Mouse (Mus musculus): ENCODE data around the gene Tmem151a.

DNA sequence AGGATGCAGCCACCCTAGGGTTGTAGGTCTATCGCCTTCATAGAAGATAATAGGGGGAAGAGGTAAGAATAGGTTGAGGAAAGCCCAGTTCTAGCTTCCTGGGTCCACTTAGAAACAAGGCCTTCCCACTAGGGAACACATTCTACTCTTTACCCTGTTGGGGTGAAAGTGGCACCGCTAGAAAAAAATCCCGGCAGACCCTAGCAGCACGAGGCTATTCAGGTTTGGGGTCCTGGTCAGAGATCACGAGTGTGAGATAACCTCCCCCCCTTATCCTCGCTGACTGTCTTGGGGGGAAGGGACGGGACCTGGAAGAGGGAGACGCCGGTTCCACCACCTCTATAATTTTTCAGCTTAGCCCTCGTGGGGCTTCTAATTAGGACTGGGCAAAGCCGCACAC is 14.3 kb downstream of the Tmem151a start:
- TF ChIP-seq GATA1 (IDR thresholded peaks at IDR 0.05; ENCODE audit: borderline replicate concordance, low read length) (no peak), FLI1 (IDR thresholded peaks at IDR 0.05; ENCODE audit: low read length) (no peak)
